Mouse (Mus musculus): ENCODE results near the gene Ctnna2. TPM values are rescaled to one million over a fixed set of nuclear protein-coding genes. Genes with fewer than 3 reads are reported as not detected.

Ctnna2 gene
- polyA plus RNA-seq, 1 experiment from 2014 or later: 4.9 TPM

DNA sequence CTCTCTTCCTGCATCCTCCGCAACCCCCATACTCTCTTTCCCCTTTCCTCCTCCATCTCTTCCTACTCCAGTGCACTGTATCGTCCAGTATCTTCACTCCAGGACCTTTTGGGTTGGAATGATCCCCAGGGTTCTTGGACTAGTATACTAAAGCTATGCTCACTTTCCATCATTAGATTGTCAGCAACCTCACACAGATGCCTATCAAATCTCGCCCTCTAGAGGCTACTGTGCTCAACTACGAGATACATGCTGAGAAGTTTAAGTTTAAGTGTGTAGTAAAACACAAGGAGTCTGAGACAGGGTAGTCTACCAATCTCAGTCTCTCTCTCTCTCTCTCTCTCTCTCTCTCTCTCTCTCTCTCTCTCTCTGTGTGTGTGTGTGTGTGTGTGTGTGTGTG lies 396.9 kb downstream of the Ctnna2 start:
- no peaks in the 10 kb centered on the region for H3K4me1 ChIP-seq
- no peak overlapping the region for H3K4me3 ChIP-seq (replicated peaks)
- H3K36me3 ChIP-seq: no peaks in the 10 kb centered on the region
- H3K27ac ChIP-seq (replicated peaks): no peak overlapping the region
- no peaks in the 10 kb centered on the region for H3K27me3 ChIP-seq
- H3K9ac ChIP-seq: no peak overlapping the region
- ATAC-seq (ENCODE audit: insufficient number of reproducible peaks, low FRiP score, low TSS enrichment, low read depth): no peak
- WGBS: 38% methylated on average over 4 of the region's 4 CpGs
- no peak overlapping the region for H3K4me2 ChIP-seq (replicated peaks)
- no peaks in the 10 kb centered on the region for H3K9me3 ChIP-seq (replicated peaks)

DNA sequence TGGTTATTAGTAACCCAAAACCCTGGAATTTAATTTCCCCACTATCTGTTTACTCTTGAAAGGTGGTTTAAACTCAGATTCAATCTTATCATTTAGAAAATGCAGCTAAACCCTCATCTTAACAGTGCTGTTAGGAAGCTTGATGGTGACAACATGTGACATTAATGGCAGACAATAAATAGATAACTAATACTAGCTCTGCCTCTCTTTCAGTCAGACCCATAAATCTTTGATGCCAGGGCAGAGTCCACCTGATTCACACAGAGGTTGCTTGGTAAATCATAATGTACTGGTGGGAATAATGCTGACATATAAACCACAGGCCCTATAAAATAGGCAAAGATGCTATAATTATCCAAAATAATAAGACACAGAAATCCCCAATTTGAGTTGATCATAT lies 398.6 kb downstream of the Ctnna2 start:
- no peak overlapping the region for H3K9ac ChIP-seq
- no peaks in the 10 kb centered on the region for H3K4me1 ChIP-seq
- H3K27me3 ChIP-seq: no peaks in the 10 kb centered on the region
- no peaks in the 10 kb centered on the region for H3K9me3 ChIP-seq (replicated peaks)
- no peaks in the 10 kb centered on the region for H3K36me3 ChIP-seq
- H3K4me3 ChIP-seq (replicated peaks): no peak overlapping the region
- H3K4me2 ChIP-seq (replicated peaks): no peak overlapping the region
- no peak for ATAC-seq (ENCODE audit: insufficient number of reproducible peaks, low FRiP score, low TSS enrichment, low read depth)
- H3K27ac ChIP-seq (replicated peaks): no peak overlapping the region

DNA sequence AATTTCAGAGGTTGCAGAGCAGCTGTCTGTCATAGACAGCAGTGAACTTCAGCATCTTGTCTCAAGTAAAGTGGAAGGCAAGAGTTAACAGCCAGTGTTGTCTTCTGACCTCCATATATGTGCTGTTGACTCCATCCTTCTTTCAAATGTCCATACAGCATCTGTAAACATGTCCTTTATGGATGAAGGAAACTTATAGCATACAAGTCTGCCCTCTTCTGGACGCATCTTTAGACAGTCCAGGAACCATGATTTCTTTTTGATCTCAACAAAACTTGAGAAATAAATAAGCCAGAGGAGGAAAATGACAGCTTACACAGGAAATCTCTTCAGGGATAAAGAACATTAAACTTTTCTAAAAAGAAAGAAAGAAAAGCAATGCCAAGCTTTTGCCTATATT lies 400.9 kb downstream of the Ctnna2 start:
- Histone ChIP-seq H3K4me3 (replicated peaks) (no peak overlapping the region), H3K36me3 (no peaks in the 10 kb centered on the region)
- WGBS: 47% methylated on average over 1 of the region's 1 CpGs

GRCm38 (mm10) chr6:77577585-77577984 lies 401.9 kb downstream of the Ctnna2 start:
- WGBS: 57% methylated on average over 3 of the region's 3 CpGs
- no peak overlapping the region for H3K4me2 ChIP-seq (replicated peaks)
- no peaks in the 10 kb centered on the region for H3K4me1 ChIP-seq
- no peak for ATAC-seq (ENCODE audit: insufficient number of reproducible peaks, low FRiP score, low TSS enrichment, low read depth)
- no peaks in the 10 kb centered on the region for H3K36me3 ChIP-seq
- H3K27me3 ChIP-seq: no peaks in the 10 kb centered on the region
- H3K4me3 ChIP-seq (replicated peaks): no peak overlapping the region
- no peak overlapping the region for H3K9ac ChIP-seq
- no peaks in the 10 kb centered on the region for H3K9me3 ChIP-seq (replicated peaks)
- no peak overlapping the region for H3K27ac ChIP-seq (replicated peaks)

More for the DNA sequence above, 400.9 kb downstream of the Ctnna2 start:
- H3K4me2 ChIP-seq (replicated peaks): no peak overlapping the region
- H3K27ac ChIP-seq (replicated peaks): no peak overlapping the region
- H3K4me1 ChIP-seq: no peaks in the 10 kb centered on the region
- no peak overlapping the region for H3K9ac ChIP-seq
- ATAC-seq (ENCODE audit: insufficient number of reproducible peaks, low FRiP score, low TSS enrichment, low read depth): no peak
- no peaks in the 10 kb centered on the region for H3K9me3 ChIP-seq (replicated peaks)
- no peaks in the 10 kb centered on the region for H3K27me3 ChIP-seq

- Histone ChIP-seq H3K4me3 (replicated peaks) (no peak overlapping the region), H3K27me3 (no peaks in the 10 kb centered on the region), H3K9ac (no peak overlapping the region), H3K4me1 (no peaks in the 10 kb centered on the region), H3K9me3 (replicated peaks) (no peaks in the 10 kb centered on the region), H3K27ac (replicated peaks) (no peak overlapping the region), H3K4me2 (replicated peaks) (no peak overlapping the region), H3K36me3 (no peaks in the 10 kb centered on the region)
- ATAC-seq (ENCODE audit: insufficient number of reproducible peaks, low FRiP score, low TSS enrichment, low read depth): no peak
- WGBS: 43% methylated on average over 3 of the region's 3 CpGs
Observed at GRCm38 (mm10) chr6:77572614-77573013, 406.9 kb downstream of the Ctnna2 start.

DNA sequence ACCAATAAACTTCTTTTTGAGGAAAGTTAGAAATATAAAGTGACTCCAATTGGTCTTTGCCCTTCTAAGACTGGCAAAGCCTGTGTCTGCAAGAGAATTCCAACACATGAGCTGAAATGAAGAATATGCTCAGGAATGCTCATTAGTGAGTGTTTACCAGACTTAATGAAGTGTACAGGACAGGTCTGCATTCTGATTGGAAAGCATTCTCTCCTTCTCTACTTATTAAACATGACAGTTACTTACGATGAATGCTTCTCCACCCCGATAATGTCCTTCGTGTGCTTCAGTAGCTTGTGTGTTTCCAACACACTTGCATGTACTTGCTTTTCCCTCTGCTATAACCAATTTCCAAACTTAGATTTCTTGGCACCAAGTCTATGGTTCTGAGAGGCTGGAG lies 409.6 kb downstream of the Ctnna2 start:
- H3K9ac ChIP-seq: no peak overlapping the region
- H3K27ac ChIP-seq (replicated peaks): no peak overlapping the region
- H3K4me3 ChIP-seq (replicated peaks): no peak overlapping the region
- H3K4me2 ChIP-seq (replicated peaks): no peak overlapping the region
- H3K4me1 ChIP-seq: no peaks in the 10 kb centered on the region
- 82% methylated on average over 3 of the region's 3 CpGs for WGBS
- no peaks in the 10 kb centered on the region for H3K27me3 ChIP-seq
- ATAC-seq (ENCODE audit: insufficient number of reproducible peaks, low FRiP score, low TSS enrichment, low read depth): no peak
- H3K36me3 ChIP-seq: no peaks in the 10 kb centered on the region
- no peaks in the 10 kb centered on the region for H3K9me3 ChIP-seq (replicated peaks)

DNA sequence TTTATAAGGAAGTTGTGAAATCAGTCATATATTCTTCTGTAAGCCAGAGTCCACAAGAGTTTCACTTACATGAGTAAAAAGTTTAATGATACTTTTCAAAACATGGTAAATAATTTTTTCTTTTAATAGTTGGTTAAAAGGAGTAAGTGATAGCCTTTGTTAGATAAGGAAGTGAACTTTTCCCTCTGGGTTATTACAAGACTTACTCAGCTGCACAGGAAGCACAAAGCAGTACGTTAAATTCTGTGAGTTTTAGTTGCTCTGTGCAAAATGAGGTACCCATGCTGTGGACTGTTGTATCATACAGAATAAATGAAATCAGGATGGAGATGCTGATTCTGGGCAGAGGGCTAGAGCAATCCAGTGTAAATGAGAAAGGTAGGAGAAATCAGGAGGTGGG lies 423.3 kb downstream of the Ctnna2 start:
- Histone ChIP-seq H3K9me3 (replicated peaks) (no peaks in the 10 kb centered on the region), H3K27me3 (no peaks in the 10 kb centered on the region), H3K9ac (no peak overlapping the region), H3K27ac (replicated peaks) (no peak overlapping the region), H3K4me3 (replicated peaks) (no peak overlapping the region), H3K4me1 (no peaks in the 10 kb centered on the region), H3K36me3 (no peaks in the 10 kb centered on the region), H3K4me2 (replicated peaks) (no peak overlapping the region)
- 74% methylated on average over 1 of the region's 1 CpGs for WGBS
- no peak for ATAC-seq (ENCODE audit: insufficient number of reproducible peaks, low FRiP score, low TSS enrichment, low read depth)

- WGBS: 28% methylated on average over 15 of the region's 15 CpGs
- H3K4me3 ChIP-seq (replicated peaks): no peak overlapping the region
- H3K9ac ChIP-seq: no peak overlapping the region
- H3K4me1 ChIP-seq: 0 out of 2 replicates have a peak, but pooled peaks cover 3% of the 10 kb centered on the region
- H3K4me2 ChIP-seq (replicated peaks): 0 out of 2 replicates have a peak overlapping the region, but pooled peaks have one; percentile 8
- 0 out of 2 replicates have a peak, but pooled peaks cover 4% of the 10 kb centered on the region for H3K9me3 ChIP-seq (replicated peaks)
- no peaks in the 10 kb centered on the region for H3K27me3 ChIP-seq
- H3K36me3 ChIP-seq: no peaks in the 10 kb centered on the region
- ATAC-seq (ENCODE audit: insufficient number of reproducible peaks, low FRiP score, low TSS enrichment, low read depth): no peak
- H3K27ac ChIP-seq (replicated peaks): no peak overlapping the region
Observed at GRCm38 (mm10) chr6:77537055-77537807, 442.3 kb downstream of the Ctnna2 start.

GRCm38 (mm10) chr6:77527636-77528035 lies 451.9 kb downstream of the Ctnna2 start:
- no peak for ATAC-seq (ENCODE audit: insufficient number of reproducible peaks, low FRiP score, low TSS enrichment, low read depth)
- Histone ChIP-seq H3K27me3 (no peaks in the 10 kb centered on the region), H3K4me3 (replicated peaks) (no peak overlapping the region), H3K9ac (no peak overlapping the region), H3K4me1 (no peaks in the 10 kb centered on the region), H3K9me3 (replicated peaks) (0 out of 2 replicates have a peak, but pooled peaks cover 4% of the 10 kb centered on the region), H3K27ac (replicated peaks) (no peak overlapping the region), H3K36me3 (no peaks in the 10 kb centered on the region), H3K4me2 (replicated peaks) (no peak overlapping the region)
- WGBS: 38% methylated on average over 2 of the region's 2 CpGs

DNA sequence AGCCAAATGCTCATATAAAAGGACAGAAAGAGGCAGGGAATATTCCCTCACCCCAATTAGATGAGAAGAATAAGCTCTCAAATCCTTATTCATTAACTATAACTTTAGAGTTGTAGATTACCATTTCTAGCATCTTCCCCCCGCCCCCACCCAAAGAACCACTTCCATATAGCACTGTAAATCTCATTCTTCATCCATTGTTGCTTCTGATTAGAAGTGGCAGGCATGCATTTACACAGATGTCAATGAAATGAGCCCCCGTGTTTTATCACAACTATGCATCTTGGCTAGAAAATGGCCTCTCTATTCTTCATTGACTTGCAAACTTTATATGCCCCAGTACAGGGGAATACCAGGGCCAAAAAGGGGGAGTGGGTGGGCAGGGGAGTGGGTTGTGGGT lies 457.7 kb downstream of the Ctnna2 start:
- no peaks in the 10 kb centered on the region for H3K36me3 ChIP-seq
- H3K4me2 ChIP-seq (replicated peaks): no peak overlapping the region
- no peak overlapping the region for H3K9ac ChIP-seq
- no peak overlapping the region for H3K27ac ChIP-seq (replicated peaks)
- no peaks in the 10 kb centered on the region for H3K4me1 ChIP-seq
- 73% methylated on average over 2 of the region's 2 CpGs for WGBS
- ATAC-seq (ENCODE audit: insufficient number of reproducible peaks, low FRiP score, low TSS enrichment, low read depth): no peak
- no peaks in the 10 kb centered on the region for H3K9me3 ChIP-seq (replicated peaks)
- no peaks in the 10 kb centered on the region for H3K27me3 ChIP-seq
- no peak overlapping the region for H3K4me3 ChIP-seq (replicated peaks)

DNA sequence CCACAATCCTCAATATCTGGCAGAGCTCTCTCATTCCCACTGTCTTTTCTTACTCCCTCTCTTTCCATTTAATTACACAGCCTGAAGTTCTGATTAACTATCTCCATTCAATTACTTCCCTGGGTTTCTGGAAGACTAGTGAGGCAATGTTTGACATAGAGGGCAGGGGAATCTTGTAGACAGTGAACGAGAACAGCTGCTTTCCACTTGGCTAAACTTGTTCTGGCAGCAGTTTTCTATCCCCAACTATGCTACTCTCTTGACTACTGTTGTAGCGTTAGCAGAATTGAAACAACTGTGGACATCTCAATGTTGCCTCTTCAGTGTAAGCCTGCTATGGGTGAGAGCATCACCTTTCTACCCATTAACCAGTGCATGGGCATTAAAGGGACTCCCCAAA lies 463.0 kb downstream of the Ctnna2 start:
- no peaks in the 10 kb centered on the region for H3K36me3 ChIP-seq
- ATAC-seq (ENCODE audit: insufficient number of reproducible peaks, low FRiP score, low TSS enrichment, low read depth): no peak
- no peak overlapping the region for H3K4me2 ChIP-seq (replicated peaks)
- H3K4me3 ChIP-seq (replicated peaks): no peak overlapping the region
- H3K27me3 ChIP-seq: no peaks in the 10 kb centered on the region
- H3K27ac ChIP-seq (replicated peaks): no peak overlapping the region
- WGBS: 49% methylated on average over 2 of the region's 2 CpGs
- H3K9me3 ChIP-seq (replicated peaks): no peaks in the 10 kb centered on the region
- H3K9ac ChIP-seq: no peak overlapping the region
- H3K4me1 ChIP-seq: no peaks in the 10 kb centered on the region

- ATAC-seq (ENCODE audit: insufficient number of reproducible peaks, low FRiP score, low TSS enrichment, low read depth): no peak
- Histone ChIP-seq H3K36me3 (no peaks in the 10 kb centered on the region), H3K4me3 (replicated peaks) (no peak overlapping the region), H3K9me3 (replicated peaks) (no peaks in the 10 kb centered on the region), H3K9ac (no peak overlapping the region), H3K4me1 (no peaks in the 10 kb centered on the region), H3K27me3 (no peaks in the 10 kb centered on the region), H3K4me2 (replicated peaks) (no peak overlapping the region), H3K27ac (replicated peaks) (no peak overlapping the region)
- 23% methylated on average over 5 of the region's 5 CpGs for WGBS
Observed at GRCm38 (mm10) chr6:77511805-77512204, 467.7 kb downstream of the Ctnna2 start.

Measured in embryonic facial prominence, embryonic 15.5 days (tissue).